Mouse (Mus musculus): ENCODE results near the gene Habp4. TPM values are rescaled to one million over a fixed set of nuclear protein-coding genes. Genes with fewer than 3 reads are reported as not detected.

The Habp4 gene
- polyA plus RNA-seq, 1 experiment: 8.1 TPM

DNA sequence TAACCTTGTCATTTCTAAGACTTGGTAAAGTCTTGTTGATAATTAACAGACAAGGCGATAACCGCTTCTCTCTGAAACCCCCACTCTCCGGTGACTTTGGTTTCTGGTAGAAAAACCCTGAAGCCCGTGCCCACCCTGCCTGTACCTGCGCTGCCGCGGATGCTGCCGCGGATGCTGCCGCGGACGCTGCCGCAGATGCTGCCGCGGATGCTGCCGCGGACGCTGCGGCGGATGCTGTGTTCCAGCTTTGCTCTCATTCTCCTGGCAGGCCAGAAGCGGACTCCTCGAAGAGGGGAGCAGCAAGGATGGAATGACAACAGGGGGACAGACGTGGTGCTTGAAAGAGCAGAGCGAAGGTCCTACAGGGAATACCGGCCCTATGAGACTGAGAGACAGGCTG is 8.1 kb downstream of the Habp4 start:
- 98% methylated on average over 25 of the region's 25 CpGs for WGBS
- DNase-seq (ENCODE audit: low read depth, low spot score): no peak

DNA sequence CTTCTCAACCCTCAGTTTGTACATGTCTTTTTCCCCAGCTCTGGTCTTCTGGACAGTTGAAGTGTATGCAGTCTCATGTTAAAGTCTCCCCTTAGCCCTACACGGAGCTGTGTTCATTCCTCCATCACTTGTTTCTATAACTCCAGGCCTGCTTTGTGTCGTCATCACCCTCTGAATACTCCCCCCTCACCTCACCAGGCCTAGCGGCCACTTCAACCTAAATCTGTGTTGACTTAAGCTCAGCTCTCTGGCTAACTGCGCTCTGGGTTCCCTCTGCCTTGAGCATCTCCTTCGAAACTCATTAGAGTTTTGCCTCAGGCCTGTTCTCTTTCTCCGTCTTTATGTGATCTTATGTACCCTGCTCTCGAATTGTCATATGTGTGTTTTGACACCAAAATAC is 16.4 kb downstream of the Habp4 start:
- DNase-seq (ENCODE audit: low read depth, low spot score): no peak
- 89% methylated on average over 7 of the region's 7 CpGs for WGBS

DNA sequence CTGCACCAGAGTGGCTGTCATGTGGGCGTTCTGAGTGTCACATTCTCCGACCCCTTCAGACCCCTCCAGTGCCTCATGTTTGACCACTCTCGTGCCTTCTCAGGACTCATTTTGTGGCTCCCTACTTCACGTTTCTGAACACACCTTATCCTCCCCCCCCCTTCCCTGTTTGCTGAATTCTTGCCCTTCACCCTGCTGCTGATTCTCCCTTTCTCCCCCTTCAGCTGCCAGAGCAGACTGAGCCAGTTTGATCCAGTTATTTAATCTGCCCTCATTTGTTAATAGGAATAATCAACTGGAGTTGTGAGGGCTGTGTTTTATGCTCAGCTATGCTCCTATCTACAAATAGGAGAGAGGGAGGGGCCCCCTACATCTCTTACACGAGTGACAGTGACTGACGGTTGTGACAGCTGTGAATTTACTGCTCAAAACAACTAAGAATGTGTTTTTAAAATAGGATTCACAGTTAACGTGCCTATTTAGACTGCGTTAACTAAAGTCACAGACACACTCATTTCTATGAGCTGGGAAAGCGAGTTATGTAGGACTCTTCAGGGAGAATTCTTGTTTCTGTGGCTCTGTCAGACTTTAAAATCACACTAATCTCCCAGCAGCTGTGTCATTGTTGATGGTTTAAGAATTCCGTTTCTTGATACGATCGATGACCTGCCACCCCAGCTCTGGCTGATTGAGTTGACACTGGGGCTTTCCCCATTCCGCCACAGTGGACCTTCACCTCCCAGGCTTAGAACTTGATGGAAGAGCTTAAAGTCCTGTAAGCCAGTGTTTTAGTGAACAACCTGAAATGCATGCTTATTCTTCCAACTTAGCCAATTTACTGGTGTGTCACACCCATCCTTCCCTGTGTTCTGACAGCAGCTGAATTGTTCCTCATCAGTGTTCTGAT is 17.4 kb downstream of the Habp4 start:
- WGBS: 86% methylated on average over 13 of the region's 13 CpGs
- DNase-seq (ENCODE audit: low read depth, low spot score): no peak

DNA sequence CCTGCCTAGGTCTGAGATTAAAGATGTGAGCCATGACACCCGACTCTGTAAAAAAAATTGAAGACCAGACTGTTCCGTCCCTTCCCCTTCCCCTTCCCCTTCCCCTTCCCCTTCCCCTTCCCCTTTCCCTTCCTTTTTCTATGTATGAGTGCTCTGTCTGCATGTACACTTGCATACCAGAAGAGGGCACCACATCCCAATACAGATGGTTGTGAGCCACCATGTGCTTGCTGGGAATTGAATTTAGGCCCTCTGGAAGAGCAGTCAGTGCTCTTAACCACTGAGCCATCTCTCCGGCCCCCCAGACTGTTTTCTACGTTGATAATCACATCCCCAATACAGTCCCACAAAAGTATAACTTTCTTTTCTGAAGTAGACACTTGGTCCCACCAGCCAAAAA is 18.7 kb downstream of the Habp4 start:
- WGBS: 91% methylated on average over 4 of the region's 4 CpGs
- no peak for DNase-seq (ENCODE audit: low read depth, low spot score)

DNA sequence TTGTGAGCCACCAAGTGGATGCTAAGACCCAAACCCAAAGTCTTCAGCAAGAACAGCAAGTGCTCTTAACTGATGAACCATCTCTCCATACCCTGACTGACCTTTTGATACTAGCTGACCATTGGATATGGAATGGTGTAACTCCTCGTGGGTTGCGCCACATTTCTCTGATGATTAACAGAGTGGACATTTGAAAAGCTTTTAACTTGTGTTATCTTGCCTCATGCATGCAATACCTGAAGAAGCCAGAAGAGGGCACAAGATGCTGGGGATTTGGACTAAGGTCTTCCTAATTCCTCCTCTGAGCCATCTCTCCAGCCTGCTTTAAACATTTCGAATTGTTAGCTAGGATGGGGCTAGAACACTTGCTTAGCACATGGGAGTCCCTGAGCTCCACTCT is 19.3 kb downstream of the Habp4 start:
- no peak for DNase-seq (ENCODE audit: low read depth, low spot score)
- WGBS: 67% methylated on average over 3 of the region's 3 CpGs

DNA sequence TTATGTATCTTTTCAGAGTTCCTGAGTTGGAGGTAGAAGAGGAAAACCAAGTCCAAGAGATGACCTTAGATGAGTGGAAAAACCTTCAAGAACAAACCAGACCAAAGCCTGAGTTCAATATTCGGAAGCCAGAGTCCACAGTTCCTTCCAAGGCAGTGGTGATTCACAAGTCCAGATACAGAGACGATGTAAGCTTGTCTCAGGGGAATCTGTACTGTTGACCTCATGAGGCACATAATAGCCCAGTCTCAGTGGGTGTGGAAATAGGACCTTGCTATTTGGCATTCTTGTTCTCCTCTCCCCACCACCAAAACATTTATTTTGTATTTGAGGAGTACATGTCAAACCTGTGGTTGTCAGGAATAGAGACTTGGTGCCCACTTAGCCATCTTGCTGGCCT is 20.5 kb downstream of the Habp4 start:
- WGBS: 74% methylated on average over 2 of the region's 2 CpGs
- DNase-seq (ENCODE audit: low read depth, low spot score): no peak

DNA sequence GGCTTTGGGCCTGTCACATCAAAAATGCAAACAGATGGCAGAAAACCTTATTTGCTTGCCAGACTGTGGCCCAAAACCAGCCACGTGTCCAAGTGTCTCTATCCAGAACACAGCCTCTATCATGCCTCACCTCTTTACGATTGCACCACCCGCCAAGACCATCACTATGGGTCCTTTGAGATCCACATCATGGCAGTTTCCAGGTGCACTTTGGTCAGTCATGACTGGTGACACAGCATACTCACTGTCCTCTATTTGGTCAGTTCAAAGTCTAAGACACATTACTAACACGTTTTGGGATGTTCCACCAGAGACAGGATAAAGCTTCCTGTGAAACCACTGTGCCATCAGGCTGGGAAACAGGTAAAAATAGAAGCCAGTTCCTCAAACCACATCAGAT is 22.0 kb downstream of the Habp4 start:
- no peak for DNase-seq (ENCODE audit: low read depth, low spot score)

DNA sequence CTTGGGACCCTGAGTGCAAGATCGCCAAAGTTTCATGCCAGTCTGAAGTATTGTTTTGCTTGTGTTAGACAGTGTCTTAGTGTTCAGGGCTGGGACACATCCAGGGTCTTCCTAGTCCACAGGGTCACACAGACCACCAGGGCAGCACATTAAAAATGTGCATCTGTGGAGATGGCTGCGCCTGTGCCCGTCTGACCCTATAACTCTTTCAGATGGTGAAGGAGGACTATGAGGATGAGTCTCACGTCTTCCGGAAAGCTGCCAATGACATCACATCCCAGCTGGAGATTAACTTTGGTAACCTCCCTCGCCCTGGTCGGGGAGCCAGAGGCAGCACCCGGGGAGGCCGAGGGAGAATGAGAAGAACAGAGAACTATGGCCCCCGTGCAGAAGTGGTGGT is 22.7 kb downstream of the Habp4 start:
- WGBS: 85% methylated on average over 10 of the region's 10 CpGs
- DNase-seq (ENCODE audit: low read depth, low spot score): no peak

More for the DNA sequence above, 22.0 kb downstream of the Habp4 start:
- 43% methylated on average over 4 of the region's 4 CpGs for WGBS

DNA sequence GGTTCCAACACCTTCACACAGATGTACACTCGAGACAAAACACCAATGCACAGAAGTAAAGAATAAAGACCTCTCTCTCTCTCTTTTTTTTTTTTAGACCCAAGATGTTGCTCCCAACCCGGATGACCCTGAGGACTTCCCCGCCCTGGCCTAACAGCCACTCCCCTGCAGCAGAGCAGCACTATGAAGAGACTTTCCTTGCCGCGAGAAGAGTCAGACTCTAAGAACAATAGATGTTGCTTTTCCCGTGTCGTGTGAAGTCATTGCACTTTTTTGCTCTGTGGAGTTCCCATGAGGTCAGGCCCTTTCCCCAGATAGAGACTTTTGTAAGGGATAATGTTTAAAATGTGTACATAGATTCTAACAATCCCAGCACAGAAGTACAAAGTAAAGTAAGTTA is 23.6 kb downstream of the Habp4 start:
- DNase-seq (ENCODE audit: low read depth, low spot score): no peak
- 52% methylated on average over 7 of the region's 7 CpGs for WGBS

DNA sequence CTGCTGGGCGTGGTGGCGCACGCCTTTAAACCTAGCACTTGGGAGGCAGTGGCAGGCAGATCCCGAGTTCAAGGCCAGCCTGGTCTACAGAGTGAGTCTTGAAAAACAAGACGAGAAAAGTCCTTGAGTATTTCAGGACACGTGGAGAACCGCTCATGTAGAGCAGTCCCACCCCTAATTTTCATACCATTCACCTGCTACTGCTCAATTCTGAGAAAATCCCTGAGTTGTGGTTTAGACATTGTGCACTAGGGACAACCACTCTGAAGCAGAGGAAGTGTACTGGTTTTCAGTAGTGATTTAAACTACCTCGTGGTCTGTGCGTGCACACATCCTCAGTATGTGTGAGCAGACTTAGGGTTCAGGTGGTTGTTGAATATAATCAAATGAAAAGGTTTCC is 24.0 kb downstream of the Habp4 start:
- no peak for DNase-seq (ENCODE audit: low read depth, low spot score)
- 83% methylated on average over 9 of the region's 9 CpGs for WGBS

DNA sequence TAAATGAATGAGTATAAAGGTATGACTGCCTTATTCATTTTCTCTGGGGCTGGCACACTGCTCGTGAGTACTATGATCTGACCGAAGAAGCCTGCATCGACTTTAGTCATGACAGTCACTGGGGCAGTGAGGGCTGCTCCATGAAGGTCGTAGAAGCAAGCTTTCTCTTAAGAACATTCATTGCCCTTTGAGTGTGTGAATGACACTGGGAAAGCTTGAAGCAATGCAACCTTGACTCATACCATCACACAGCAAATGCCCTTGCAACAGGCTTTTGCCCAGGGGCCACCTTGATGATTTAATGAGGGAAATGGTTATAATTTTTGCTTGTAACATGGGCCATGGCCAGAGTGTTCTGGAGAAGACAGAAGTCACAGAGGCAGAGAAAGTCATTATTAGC is 24.9 kb downstream of the Habp4 start:
- 93% methylated on average over 4 of the region's 4 CpGs for WGBS
- DNase-seq (ENCODE audit: low read depth, low spot score): no peak

DNA sequence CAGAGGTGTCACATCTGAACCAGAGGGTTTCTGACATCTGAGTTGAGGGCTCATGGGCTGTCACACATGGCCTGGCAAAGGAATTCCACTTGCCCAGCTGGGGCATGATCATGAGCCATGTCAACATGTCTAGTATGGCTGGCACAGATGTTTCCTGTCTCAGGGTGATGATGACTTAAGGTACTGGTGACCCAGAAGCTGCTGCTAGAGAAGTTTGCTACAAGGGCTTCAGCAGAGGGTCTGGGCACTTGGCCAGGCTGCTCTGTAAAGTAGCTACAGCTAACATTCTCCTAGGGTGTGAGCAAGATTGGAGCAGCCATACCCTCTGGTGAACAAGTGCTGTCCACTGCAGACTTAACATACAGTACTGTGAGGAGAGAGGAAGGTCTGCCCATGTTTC is 25.4 kb downstream of the Habp4 start:
- no peak for DNase-seq (ENCODE audit: low read depth, low spot score)

DNA sequence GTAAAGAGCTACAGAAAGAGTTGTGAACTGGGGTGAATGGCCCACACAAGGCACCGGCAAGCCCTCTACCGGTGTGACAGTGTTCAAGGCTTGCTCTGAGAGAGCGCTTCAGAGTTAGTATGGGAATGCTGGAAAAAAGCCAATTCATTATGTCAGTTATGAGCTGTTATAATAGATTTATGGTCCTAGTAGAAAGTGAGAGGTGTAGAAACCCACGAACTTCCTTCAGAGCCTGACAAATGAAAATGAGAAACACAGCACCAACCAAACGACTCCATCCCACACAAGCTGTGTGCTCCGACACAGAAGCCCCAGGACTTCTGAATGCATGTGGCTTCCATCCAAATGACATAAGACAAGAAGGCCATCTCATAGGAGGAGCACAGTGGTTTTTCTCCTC is 36.3 kb downstream of the Habp4 start:
- DNase-seq (ENCODE audit: low read depth, low spot score): no peak
- WGBS: 42% methylated on average over 6 of the region's 6 CpGs

DNA sequence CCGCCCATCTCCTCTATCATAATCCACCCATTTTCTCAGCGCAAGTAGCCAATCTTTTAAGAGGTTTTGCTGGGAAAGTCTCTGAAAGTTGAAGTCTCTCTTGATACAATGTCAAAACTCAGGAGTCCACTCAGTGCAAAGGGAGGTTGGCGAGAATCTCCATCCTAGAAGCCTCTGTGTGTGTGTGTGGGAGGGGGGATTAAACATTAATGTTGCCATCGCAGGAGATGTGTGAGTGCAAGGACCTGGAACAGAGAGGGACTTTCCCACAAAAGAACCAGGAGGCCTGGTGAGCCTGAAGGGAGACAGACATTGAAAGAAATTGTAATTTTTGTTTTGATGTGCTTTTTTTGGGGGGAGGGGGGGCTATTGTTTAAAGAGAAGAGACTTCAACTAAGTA is 36.7 kb downstream of the Habp4 start:
- DNase-seq (ENCODE audit: low read depth, low spot score): no peak
- WGBS: 84% methylated on average over 4 of the region's 4 CpGs

DNA sequence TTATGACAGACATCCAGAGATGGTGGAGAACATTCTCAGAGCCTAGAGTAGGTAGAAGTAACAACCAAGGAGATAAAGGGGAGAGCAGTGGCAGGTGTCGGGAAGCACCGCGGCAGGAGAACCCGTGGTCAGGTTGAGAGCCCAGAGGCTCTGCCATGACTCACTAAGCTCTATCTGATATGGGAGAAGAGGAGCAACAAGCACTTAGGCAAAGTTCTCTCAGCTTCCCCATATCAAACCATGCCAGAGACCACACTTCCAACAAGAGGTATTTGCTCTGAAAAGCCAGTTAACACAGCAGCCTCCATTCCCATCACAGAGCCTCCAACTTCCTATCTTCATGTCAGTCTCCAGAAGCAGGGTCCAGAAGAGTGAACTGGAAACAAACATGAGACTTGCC is 39.3 kb downstream of the Habp4 start:
- no peak for DNase-seq (ENCODE audit: low read depth, low spot score)
- 96% methylated on average over 4 of the region's 4 CpGs for WGBS

DNA sequence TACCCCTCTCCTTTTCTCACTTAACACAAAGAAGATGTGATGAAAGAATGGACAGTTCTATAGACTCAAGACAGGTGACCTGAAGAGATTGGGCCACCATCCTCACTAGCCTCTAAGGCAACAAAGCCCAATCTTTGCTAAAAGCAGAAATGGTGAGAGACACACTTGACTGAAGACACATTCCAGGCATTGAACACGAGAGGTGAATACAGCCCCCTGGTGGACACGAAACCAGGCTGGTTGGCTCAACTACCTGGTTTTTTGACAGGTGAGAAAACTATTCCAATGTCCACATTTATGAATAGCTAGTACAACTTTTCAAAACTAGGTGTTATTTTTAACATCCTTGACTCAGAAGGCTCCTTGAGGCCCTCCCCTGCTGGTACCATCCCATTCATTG is 43.1 kb downstream of the Habp4 start:
- 63% methylated on average over 2 of the region's 2 CpGs for WGBS
- DNase-seq (ENCODE audit: low read depth, low spot score): no peak

DNA sequence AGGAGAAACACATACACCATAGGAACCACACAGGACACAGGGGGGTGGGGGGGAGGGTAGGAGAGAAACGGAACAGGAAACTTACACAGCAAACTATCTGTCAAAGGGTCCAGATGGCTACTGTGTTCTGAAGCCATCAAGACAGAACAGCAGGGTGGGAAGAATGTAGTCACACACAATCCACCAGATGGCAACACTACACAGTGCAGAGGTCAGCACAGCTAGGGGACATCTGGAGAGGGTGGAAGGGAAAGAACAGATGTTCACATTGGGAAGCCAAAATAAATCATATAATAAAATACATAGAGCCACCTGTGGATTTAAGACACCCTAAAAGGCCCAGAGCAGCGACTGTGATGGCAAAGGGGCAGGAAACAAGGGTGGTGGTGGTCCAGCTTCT is 43.6 kb downstream of the Habp4 start:
- DNase-seq (ENCODE audit: low read depth, low spot score): peak; percentile 27
- 58% methylated on average over 2 of the region's 2 CpGs for WGBS

DNA sequence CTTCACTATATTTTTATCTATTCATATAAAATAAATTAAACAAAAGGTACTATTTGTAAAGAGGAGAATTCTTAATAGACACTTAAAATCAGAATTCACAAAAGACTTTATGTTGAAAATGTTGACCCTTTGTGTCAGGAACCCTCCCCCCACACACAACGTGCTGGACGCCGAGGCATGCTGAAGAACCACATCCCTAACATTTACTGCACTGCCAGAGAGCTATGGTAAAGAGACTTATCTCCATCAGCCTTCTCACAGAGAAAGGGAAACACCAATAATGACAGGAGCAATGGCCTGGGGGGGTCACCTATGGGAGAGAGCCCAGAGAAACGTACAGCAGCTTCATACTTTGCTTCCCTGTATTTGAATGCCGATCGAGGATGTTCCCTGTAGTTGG is 46.5 kb downstream of the Habp4 start:
- no peak for DNase-seq (ENCODE audit: low read depth, low spot score)
- 93% methylated on average over 6 of the region's 6 CpGs for WGBS

DNA sequence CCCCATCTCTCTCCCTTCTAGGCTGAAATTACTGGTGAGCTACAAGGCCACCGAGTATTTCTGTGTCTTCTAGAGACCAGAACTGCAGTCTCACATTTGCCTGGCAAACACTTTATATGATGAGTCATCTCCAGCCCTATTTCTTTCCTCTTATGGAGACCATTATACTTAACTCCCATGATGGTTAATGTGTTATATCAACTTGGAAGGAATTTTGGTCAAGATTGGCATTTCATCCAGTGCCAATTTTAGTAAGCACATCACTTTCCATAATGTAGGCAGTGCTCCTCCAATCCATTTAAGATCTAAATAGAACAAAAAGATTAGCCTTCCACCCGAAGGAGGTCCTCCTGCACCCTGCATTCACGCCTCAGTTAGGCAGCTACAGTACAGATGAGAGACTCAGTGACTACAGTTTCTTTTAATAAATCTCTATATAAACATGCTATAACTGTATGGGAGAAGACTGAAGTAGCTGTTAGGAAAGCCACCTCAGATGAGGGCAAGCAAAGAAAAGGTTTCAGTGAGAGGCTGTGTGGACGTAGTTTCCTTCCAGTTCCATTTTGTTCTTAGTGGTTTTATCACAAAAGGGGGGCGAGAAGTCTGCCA is 50.5 kb downstream of the Habp4 start:
- 71% methylated on average over 5 of the region's 5 CpGs for WGBS
- no peak for DNase-seq (ENCODE audit: low read depth, low spot score)

DNA sequence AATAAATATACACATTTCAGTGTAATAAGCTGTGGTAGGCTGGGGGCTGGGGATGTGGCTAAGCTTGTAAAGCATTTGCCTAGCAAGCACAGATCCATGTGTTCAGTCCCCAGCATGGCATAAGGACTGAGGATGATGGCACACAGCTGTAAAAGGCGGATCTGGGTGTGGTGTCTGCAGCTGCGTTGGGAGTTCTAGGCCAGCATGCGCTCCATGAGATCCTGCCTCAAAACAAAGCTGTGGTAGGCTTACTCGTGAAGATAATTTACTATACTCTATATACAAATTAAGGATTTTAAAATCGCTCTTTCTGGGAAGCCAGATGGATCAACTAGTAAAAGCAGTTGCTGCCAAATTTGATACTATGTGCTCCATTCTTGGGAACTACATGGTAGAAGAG is 53.3 kb downstream of the Habp4 start:
- no peak for DNase-seq (ENCODE audit: low read depth, low spot score)
- WGBS: 80% methylated on average over 5 of the region's 5 CpGs

DNA sequence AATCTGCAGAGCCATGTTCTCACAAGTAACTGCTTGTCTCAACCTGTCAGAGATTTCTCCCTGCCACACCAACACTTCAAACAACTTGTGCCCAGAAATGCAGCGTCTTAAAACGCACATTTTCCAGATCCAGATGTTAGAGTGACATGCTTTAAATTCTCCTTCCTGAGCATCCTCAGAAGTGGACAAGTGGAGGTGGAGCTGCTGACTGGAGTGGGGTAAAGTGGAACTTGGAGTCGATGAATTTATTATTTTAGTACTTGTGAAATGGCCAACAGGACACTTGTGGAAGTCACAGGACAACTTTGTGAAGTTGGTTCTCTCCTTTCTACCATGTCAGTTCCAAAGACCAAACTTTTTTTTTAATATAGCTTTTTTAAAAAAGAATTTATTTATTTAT is 64.1 kb downstream of the Habp4 start:
- 87% methylated on average over 3 of the region's 3 CpGs for WGBS
- no peak for DNase-seq (ENCODE audit: low read depth, low spot score)

Data from large intestine, adult 2 months (tissue).